Mouse (Mus musculus) v-Abl transformed pro-B cells (cell line): ENCODE measurements at regions not wholly inside any gene's neighbourhood (a gene's known extent, or its start where the extent isn't known, plus 50 kb on each side); places are given as distances from the start of the nearest gene placed in this dataset.

Experiments used
- in situ Hi-C, 2 experiments: fragments of 400-800 bp; cut with MboI; formaldehyde crosslinking; loops; one replicate each; pipeline ENCODE4 v1.15.1; 2025; ENCODE audit not compliant: unreplicated experiment in 2 of 2

- in situ Hi-C loops: no loop called here
Observed at GRCm38 (mm10) chr8:26501196-26501813, 382.0 kb downstream of the Gm45692 start.

GRCm38 (mm10) chr8:26501814-26502572, 382.7 kb downstream of the Gm45692 start:
- in situ Hi-C loops: no loop called here

GRCm38 (mm10) chr8:26502772-26503171, 383.4 kb downstream of the Gm45692 start:
- in situ Hi-C loops: no loop called here

- in situ Hi-C loops: no loop called here
Observed at GRCm38 (mm10) chr8:26503918-26504317, 384.6 kb downstream of the Gm45692 start.

GRCm38 (mm10) chr8:26504319-26505035, 385.1 kb downstream of the Gm45692 start:
- in situ Hi-C loops: no loop called here

GRCm38 (mm10) chr8:26507611-26508070, 388.3 kb downstream of the Gm45692 start:
- in situ Hi-C loops: no loop called here

GRCm38 (mm10) chr8:26509254-26509653, 389.9 kb downstream of the Gm45692 start:
- in situ Hi-C loops: no loop called here

- in situ Hi-C loops: no loop called here
Observed at GRCm38 (mm10) chr8:26513001-26513400, 393.7 kb downstream of the Gm45692 start.

- in situ Hi-C loops: no loop called here
Observed at GRCm38 (mm10) chr8:26524237-26524636, 404.9 kb downstream of the Gm45692 start.

GRCm38 (mm10) chr8:26526474-26527185, 407.3 kb downstream of the Gm45692 start:
- in situ Hi-C loops: no loop called here

- in situ Hi-C loops: no loop called here
Observed at GRCm38 (mm10) chr8:26527186-26527580, 407.8 kb downstream of the Gm45692 start.

- in situ Hi-C loops: no loop called here
Observed at GRCm38 (mm10) chr8:26529921-26530320, 410.6 kb downstream of the Gm45692 start.

GRCm38 (mm10) chr8:26533444-26534421, 414.4 kb downstream of the Gm45692 start:
- in situ Hi-C loops: no loop called here

GRCm38 (mm10) chr8:26535816-26536215, 416.5 kb downstream of the Gm45692 start:
- in situ Hi-C loops: no loop called here

GRCm38 (mm10) chr8:26553691-26554090, 423.4 kb upstream of the Zfp703 start:
- in situ Hi-C loops: no loop called here

- in situ Hi-C loops: no loop called here
Observed at GRCm38 (mm10) chr8:26559196-26559595, 417.9 kb upstream of the Zfp703 start.

- in situ Hi-C loops: no loop called here
Observed at GRCm38 (mm10) chr8:26563151-26563550, 414.0 kb upstream of the Zfp703 start.

- in situ Hi-C loops: no loop called here
Observed at GRCm38 (mm10) chr8:26564254-26564653, 412.9 kb upstream of the Zfp703 start.

GRCm38 (mm10) chr8:26568423-26569060, 408.6 kb upstream of the Zfp703 start:
- in situ Hi-C loops: no loop called here
